Mouse (Mus musculus) kidney, adult 10 weeks (tissue): ENCODE measurements around the gene Tra2a. TPM values are rescaled to one million over a fixed set of nuclear protein-coding genes. Genes with fewer than 3 reads are reported as not detected.

ENCODE experiments used
- polyA plus RNA-seq: library from polyadenylated mRNA; stranded (reverse); fragments of 350-450 nt; fragmentation: Illumina TruSeq; extraction: RNeasy Lipid Tissue Mini Kit (QIAGEN cat#74804); gene quantifications from one replicate; pipeline ENCODE4 v1.2.3, GENCODE M21; 2014; ENCODE audit warnings: low read depth, low replicate concordance

Gene Tra2a
- 105 TPM for polyA plus RNA-seq

GRCm38 (mm10) chr6:49263847-49264243 is at the start of gene Tra2a:
Tra2a (minus strand) TSS chr6:49264033.

GRCm38 (mm10) chr6:49214928-49215747 is 48.7 kb downstream of the Tra2a start, which contains the start of gene Igf2bp3:
Igf2bp3 (minus strand) TSS chr6:49214957.

Other genes with a start within 250 kb of the Tra2a start
- 0.28 TPM for gene Gpnmb, start 227.5 kb downstream of the Tra2a start, polyA plus RNA-seq
- gene Malsu1, start 190.2 kb downstream of the Tra2a start, polyA plus RNA-seq, result 34.6 TPM
- 0.08 TPM for gene Igf2bp3, start 49.1 kb downstream of the Tra2a start, polyA plus RNA-seq
- 14.7 TPM for gene Ccdc126, start 55.2 kb upstream of the Tra2a start, polyA plus RNA-seq
- 3.5 TPM for gene Fam221a, start 103.7 kb upstream of the Tra2a start, polyA plus RNA-seq
- not detected for gene Stk31, start 131.6 kb upstream of the Tra2a start, polyA plus RNA-seq